Mouse (Mus musculus) G1E (cell line): Measurements from ENCODE around the gene Unc80. TPM values are rescaled to one million over a fixed set of nuclear protein-coding genes. Genes with fewer than 3 reads are reported as not detected.

Experiments used
- ATAC-seq: 2 replicates; pipeline ENCODE4 v1.8.0; 2016; ENCODE audit warnings: mild to moderate bottlenecking; ENCODE audit not compliant: insufficient number of reproducible peaks, poor library complexity, low FRiP score, severe bottlenecking; ENCODE audit errors: extremely low read depth
- DNase-seq: peaks from one replicate; pipeline ENCODE4 v3.0.0; 2012; ENCODE audit warnings: low spot score
- H3K27me3 ChIP-seq: 2 replicates; pipeline ENCODE4 v1.6.1; 2012; ENCODE audit warnings: mild to moderate bottlenecking, low read length, inconsistent platforms; ENCODE audit not compliant: insufficient read depth
- H3K36me3 ChIP-seq: replicated peaks from 2 replicates; pipeline ENCODE3; 2012; ENCODE audit warnings: mild to moderate bottlenecking, inconsistent platforms
- H3K4me1 ChIP-seq: 2 replicates; pipeline ENCODE4 v1.6.1; 2012; ENCODE audit warnings: low read depth, low read length, inconsistent platforms, mixed read lengths; ENCODE audit not compliant: insufficient read depth
- H3K4me3 ChIP-seq: 2 replicates; pipeline ENCODE4 v1.5.1; 2012; ENCODE audit warnings: low read depth, mild to moderate bottlenecking, inconsistent platforms, low read length, moderate library complexity, mixed read lengths
- H3K9me3 ChIP-seq: replicated peaks from 2 replicates; pipeline ENCODE4 v1.6.1; 2012; ENCODE audit warnings: inconsistent platforms
- CTCF ChIP-seq: IDR thresholded peaks from 2 replicates; pipeline ENCODE4 v1.5.1; 2012; ENCODE audit warnings: low read depth, low read length, inconsistent platforms, mixed read lengths
- GATA1 ChIP-seq: IDR thresholded peaks from 2 replicates; pipeline ENCODE4 v1.6.1; 2012; ENCODE audit warnings: borderline replicate concordance, low read length, inconsistent platforms, mixed read lengths
- GATA2 ChIP-seq: IDR thresholded peaks from 2 replicates; pipeline ENCODE4 v1.6.1; 2012; ENCODE audit warnings: low read depth, low read length, inconsistent platforms, borderline replicate concordance
- POLR2AphosphoS5 ChIP-seq: IDR thresholded peaks from 2 replicates; pipeline ENCODE4 v1.6.1; 2012; ENCODE audit warnings: low read depth, low read length, inconsistent platforms; ENCODE audit not compliant: insufficient replicate concordance
- TAL1 ChIP-seq: conservative IDR thresholded peaks from 2 replicates; pipeline ENCODE4 v1.6.1; 2012; ENCODE audit warnings: low read depth, low read length, inconsistent platforms, mixed read lengths
- polyA plus RNA-seq: library from polyadenylated mRNA; stranded (reverse); fragments of >175 nt; gene quantifications from 2 replicates; pipeline ENCODE4 v1.2.3, GENCODE M21; 2012
- total RNA-seq, 2 experiments: library from RNA; stranded (forward) in 1 of 2; stranded (reverse) in 1 of 2; fragments of 200-1000 nt in 1 of 2; fragments of >200 nt in 1 of 2; fragmentation: Nextera tagmentation in 1 of 2; gene quantifications; 2 replicates each; pipeline ENCODE4 v1.2.3; 2014 to 2017

Unc80 gene
- total and polyA plus RNA-seq, 3 experiments = 0.03 to 0.33 (median 0.15) TPM

- TF ChIP-seq GATA2 = no peak
- no peak for TF ChIP-seq GATA1
- no peak for TF ChIP-seq TAL1
- no peak for TF ChIP-seq POLR2AphosphoS5
- TF ChIP-seq CTCF = no peak
- H3K4me3 ChIP-seq = no peak overlapping the region
- DNase-seq (no peak), ATAC-seq (no peak)
- no peaks in the 10 kb centered on the region for H3K36me3 ChIP-seq
- H3K9me3 ChIP-seq = no peaks in the 10 kb centered on the region
- no peaks in the 10 kb centered on the region for H3K27me3 ChIP-seq
- H3K4me1 ChIP-seq = no peaks in the 10 kb centered on the region
Measured at GRCm38 (mm10) chr1:66597163-66597788, 129.1 kb downstream of the Unc80 start.

- no peaks in the 10 kb centered on the region for H3K9me3 ChIP-seq
- TF ChIP-seq GATA1 (no peak), POLR2AphosphoS5 (no peak), GATA2 (no peak), CTCF (no peak), TAL1 (no peak)
- ATAC-seq (no peak), DNase-seq (no peak)
- no peak overlapping the region for H3K4me3 ChIP-seq
- no peaks in the 10 kb centered on the region for H3K4me1 ChIP-seq
- peaks cover 3% of the 10 kb centered on the region; the same call in 1 of the 2 replicates for H3K27me3 ChIP-seq
- no peaks in the 10 kb centered on the region for H3K36me3 ChIP-seq
Measured at GRCm38 (mm10) chr1:66608304-66608703, 140.1 kb downstream of the Unc80 start.

- Histone ChIP-seq H3K4me3 (no peak overlapping the region), H3K4me1 (no peaks in the 10 kb centered on the region), H3K9me3 (no peaks in the 10 kb centered on the region), H3K27me3 (no peaks in the 10 kb centered on the region), H3K36me3 (no peaks in the 10 kb centered on the region)
- ATAC-seq = no peak
- TF ChIP-seq CTCF = no peak
- no peak for TF ChIP-seq TAL1
- no peak for TF ChIP-seq POLR2AphosphoS5
- TF ChIP-seq GATA1 = no peak
- TF ChIP-seq GATA2 = no peak
- DNase-seq = no peak
Measured at GRCm38 (mm10) chr1:66617188-66617587, 149.0 kb downstream of the Unc80 start.

GRCm38 (mm10) chr1:66638177-66638576 is 170.0 kb downstream of the Unc80 start:
- Histone ChIP-seq H3K9me3 (no peaks in the 10 kb centered on the region), H3K27me3 (no peaks in the 10 kb centered on the region; the same call in 1 of the 2 replicates), H3K4me3 (no peak overlapping the region), H3K4me1 (no peaks in the 10 kb centered on the region), H3K36me3 (no peaks in the 10 kb centered on the region)
- DNase-seq (no peak), ATAC-seq (no peak)
- TF ChIP-seq GATA2 = no peak
- no peak for TF ChIP-seq TAL1
- no peak for TF ChIP-seq POLR2AphosphoS5
- TF ChIP-seq GATA1 = no peak
- TF ChIP-seq CTCF = no peak

- ATAC-seq (no peak), DNase-seq (no peak)
- H3K36me3 ChIP-seq = no peaks in the 10 kb centered on the region
- no peaks in the 10 kb centered on the region for H3K4me1 ChIP-seq
- TF ChIP-seq POLR2AphosphoS5 = no peak
- no peak for TF ChIP-seq TAL1
- TF ChIP-seq CTCF = no peak
- TF ChIP-seq GATA1 = no peak
- no peak for TF ChIP-seq GATA2
- H3K9me3 ChIP-seq = no peaks in the 10 kb centered on the region
- no peak overlapping the region for H3K4me3 ChIP-seq
- peaks cover 3% of the 10 kb centered on the region; the same call in 1 of the 2 replicates for H3K27me3 ChIP-seq
Measured at GRCm38 (mm10) chr1:66646894-66647293, 178.7 kb downstream of the Unc80 start.

GRCm38 (mm10) chr1:66649568-66649967 is 181.4 kb downstream of the Unc80 start:
- no peak for TF ChIP-seq TAL1
- no peak for TF ChIP-seq GATA1
- no peak for TF ChIP-seq GATA2
- no peak for TF ChIP-seq CTCF
- no peak for TF ChIP-seq POLR2AphosphoS5
- DNase-seq (no peak), ATAC-seq (no peak)
- H3K4me3 ChIP-seq = no peak overlapping the region
- H3K9me3 ChIP-seq = no peaks in the 10 kb centered on the region
- H3K4me1 ChIP-seq = no peaks in the 10 kb centered on the region
- H3K36me3 ChIP-seq = no peaks in the 10 kb centered on the region
- peaks cover 6% of the 10 kb centered on the region; the same call in 1 of the 2 replicates for H3K27me3 ChIP-seq
